Mouse (Mus musculus): Measurements from ENCODE around the gene Ruvbl1.

Gene Ruvbl1

GRCm38 (mm10) chr6:88465181-88465920 is at the start of gene Ruvbl1:
TSS of gene Ruvbl1 (plus strand) at chr6:88465409.
- peak; percentile 84 for DNase-seq (ENCODE audit: low spot score)

DNA sequence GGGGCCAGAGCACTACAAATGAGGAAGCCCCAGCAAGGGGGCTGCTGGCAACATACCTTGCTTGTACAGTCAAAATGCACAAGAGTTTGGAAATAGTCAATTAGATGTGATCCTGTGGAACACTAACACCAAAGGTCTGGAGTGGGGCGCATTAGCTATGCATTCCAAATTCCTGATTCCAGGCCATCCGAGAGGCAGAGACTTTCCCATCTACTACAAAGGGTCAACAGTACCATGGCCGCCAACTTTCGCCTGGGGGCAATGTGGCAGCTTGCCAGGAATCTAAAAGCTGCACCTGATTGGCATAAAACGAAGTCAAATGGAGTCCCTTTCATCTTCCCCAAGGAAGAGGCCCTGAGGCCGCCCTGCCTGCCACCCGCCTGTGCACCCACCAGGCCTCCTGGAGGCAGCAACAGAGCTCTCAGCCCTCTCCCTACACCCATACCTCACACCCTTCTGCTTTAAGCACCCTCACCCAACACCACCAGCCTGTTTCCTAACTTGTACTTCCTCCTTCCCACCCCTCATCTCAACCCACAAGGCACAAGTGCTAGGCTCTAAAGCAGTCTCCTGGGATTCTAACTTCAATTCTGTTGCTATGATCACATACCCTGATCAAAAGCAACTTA is 49.0 kb upstream of the Ruvbl1 start:
- no peak for DNase-seq (ENCODE audit: low spot score)

DNA sequence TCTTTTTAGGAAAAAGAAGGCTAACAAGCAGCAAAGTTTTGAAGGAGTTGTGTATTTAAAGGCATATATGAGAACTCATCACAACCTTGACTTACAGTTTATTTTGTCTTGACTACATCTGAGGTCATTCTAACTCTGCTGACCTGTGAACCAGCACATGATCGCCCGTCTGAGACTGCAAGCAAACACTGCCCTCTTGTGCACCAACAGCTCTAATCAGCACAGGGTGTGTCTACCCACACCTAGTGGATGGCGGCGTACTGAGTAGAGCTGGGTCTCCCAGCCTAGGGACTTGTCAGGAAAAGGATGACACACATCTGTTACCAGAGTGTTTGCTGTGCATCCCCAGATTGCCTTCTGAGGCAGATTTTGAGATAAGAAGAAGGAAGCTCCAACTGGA is 34.0 kb upstream of the Ruvbl1 start:
- DNase-seq (ENCODE audit: low spot score) = no peak

GRCm38 (mm10) chr6:88435609-88436008 is 29.6 kb upstream of the Ruvbl1 start:
- DNase-seq (ENCODE audit: low spot score) = no peak

DNA sequence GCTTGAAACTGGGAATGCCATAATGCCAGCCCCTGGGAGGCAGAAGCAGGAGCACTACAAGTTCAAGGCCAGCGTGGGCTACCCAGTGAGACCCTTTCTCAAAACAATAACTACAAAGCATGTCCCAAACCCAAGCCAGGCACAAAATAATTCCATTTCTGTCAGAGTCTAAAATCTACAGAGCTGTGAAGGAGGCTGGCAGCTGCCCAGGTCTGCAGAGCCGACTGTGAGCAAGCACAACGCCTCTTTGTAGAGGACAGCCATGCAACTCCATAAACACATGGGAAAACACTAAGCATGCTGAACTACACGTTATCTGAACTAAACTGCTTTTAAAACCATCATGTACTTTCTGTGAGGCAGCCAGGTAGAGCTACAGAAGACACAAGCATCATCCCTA is 26.2 kb upstream of the Ruvbl1 start:
- no peak for DNase-seq (ENCODE audit: low spot score)

- no peak for DNase-seq (ENCODE audit: low spot score)
Measured at GRCm38 (mm10) chr6:88442551-88442950, 22.7 kb upstream of the Ruvbl1 start.

GRCm38 (mm10) chr6:88443446-88443845 is 21.8 kb upstream of the Ruvbl1 start:
- no peak for DNase-seq (ENCODE audit: low spot score)

- DNase-seq (ENCODE audit: low spot score) = no peak
Measured at GRCm38 (mm10) chr6:88444076-88444750, 21.0 kb upstream of the Ruvbl1 start.

DNA sequence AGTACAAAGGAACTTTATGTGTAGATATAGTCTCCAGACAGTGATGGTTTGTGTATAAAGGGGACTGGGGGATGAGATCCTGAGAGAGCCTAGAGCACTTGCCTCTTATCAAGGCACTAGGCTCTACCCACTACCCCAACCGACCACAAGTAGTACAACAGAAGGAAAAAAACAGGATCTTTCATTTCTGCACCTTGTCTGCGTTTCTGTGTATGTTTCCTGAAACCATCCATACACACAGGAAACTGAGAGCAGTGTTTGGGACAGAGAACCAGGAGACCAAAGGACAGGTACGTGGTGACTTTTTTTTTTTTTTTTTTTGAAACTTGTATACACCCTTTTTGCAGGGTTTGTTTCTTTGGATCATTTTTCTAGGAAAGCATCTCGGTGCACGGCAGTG is 19.5 kb upstream of the Ruvbl1 start:
- no peak for DNase-seq (ENCODE audit: low spot score)

DNA sequence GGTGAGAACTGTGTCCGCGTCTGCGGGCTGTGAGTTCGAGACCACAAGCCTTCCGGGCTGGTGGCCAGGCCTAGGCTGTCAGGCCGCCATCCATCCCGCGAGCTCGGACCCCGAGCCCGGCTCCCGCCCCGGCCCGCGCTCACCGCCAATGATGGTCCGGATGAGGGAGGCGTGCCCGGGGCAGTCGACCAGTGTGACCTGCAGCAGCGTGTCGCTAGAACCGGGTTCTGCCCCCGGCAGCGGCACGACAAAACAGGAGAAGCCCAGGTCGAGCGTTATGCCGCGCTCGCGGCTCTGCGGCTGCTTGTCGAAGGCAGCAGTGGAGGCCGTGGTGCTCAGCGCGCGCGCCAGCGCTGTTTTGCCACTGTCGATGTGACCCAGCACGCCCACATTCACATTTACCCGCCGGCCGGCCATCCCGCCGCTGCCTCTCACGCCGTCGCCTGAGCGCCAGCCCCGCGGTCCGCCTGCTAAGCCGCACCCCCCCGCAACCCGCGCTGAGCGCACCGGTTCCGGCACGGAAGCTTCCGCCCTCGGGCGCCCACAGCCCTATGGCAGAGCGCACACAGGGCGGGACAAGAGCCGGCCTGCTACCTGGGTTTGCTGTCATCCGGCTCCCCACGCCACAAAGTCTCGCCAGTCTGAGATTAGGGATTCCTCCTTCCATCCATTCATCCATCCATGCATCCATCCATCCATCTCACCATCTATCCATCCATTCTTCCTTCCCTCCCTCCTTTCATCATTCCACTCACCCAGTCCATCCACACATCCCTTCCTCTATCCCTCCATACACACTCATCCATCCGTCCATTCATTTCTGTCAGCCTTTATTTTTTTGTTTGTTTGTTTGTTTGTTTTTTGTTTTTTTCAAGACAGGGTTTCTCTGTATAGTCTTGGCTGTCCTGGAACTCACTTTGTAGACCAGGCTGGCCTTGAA is 18.9 kb upstream of the Ruvbl1 start, which contains the start of gene Eefsec:
Eefsec (minus strand) TSS at position 477 of the 940 bp plus-strand sequence.
- DNase-seq (ENCODE audit: low spot score) = peak; percentile 79

GRCm38 (mm10) chr6:88447454-88447853 is 17.8 kb upstream of the Ruvbl1 start:
- no peak for DNase-seq (ENCODE audit: low spot score)

DNA sequence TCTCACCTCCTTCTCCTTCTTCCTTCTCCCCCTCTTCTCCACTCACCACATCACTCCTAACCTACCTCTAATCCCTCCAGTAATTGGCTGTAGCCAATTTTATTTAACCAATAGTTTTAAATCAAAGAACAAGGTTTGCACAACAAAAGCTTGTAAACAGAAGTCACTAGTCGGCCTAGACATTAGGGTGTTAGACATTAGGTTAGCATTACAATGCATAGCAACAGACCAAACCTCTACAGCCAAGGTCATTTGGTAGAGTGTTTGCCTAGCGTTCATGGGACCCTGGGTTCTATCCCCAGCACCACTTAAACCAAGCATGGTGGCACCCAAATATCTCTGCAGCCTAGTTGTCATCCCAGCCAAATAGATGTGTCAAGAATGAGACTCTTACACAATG is 10.7 kb upstream of the Ruvbl1 start:
- DNase-seq (ENCODE audit: low spot score) = no peak

GRCm38 (mm10) chr6:88469878-88470277 is 4.7 kb downstream of the Ruvbl1 start:
- DNase-seq (ENCODE audit: low spot score) = no peak

- no peak for DNase-seq (ENCODE audit: low spot score)
Measured at GRCm38 (mm10) chr6:88480421-88480820, 15.2 kb downstream of the Ruvbl1 start.

DNA sequence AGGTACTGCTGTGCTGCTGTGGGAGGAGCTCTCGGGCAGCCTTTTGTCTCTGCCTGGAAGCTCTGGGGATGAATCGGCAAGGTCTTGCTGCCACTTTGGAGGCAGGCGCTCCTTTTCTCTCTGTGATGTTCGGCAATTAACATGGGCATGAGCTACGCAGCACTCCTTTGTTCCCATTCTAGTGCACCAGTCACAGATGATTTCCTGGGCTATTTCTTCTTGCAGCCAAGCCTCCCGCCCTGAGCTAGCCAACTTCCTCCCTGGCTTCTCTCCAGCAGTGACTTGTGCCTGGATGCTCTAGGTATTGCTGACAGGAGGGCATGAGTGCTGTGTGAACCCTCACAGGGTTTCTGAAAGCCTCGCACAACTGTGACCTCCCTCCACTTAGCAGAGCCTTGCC is 17.9 kb downstream of the Ruvbl1 start:
- DNase-seq (ENCODE audit: low spot score) = no peak

DNA sequence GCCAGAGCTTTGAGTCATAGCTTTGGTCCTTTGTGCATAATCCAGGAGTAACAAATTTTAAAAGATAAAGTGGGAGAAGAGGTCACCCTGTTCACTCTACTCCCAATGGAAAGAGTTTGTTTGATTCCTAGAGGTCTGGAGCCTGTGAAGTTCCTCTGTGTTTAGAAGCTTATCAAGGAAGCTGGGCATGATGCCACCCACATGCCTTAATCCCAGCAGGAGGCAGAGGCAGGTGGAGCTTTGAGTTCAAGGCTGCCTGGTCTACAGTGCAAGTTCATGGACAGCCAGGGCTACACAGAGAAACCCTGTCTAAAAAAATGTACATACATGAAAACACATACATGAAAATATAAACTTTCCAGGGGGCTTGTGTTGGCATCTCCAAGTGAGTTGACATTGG is 18.7 kb downstream of the Ruvbl1 start:
- DNase-seq (ENCODE audit: low spot score) = no peak

DNA sequence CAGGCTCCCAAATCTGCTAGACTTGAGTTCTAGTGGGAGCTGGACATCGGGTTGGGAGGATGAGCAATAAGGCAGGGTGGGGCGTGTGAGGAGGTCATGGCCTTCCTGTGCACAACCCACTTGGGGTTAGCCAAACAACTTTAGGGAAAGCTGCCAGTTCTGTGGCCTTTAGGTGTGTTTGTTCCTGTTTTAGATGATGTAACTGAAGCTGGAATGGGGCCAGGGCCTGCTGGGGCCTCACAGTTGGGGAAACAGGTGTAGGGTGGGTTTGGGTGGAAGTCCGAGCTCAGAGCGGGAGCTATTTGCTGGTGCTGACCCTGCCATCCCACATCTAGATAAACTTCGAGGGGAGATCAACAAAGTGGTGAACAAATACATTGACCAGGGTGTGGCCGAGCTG is 20.2 kb downstream of the Ruvbl1 start:
- DNase-seq (ENCODE audit: low spot score) = no peak

DNA sequence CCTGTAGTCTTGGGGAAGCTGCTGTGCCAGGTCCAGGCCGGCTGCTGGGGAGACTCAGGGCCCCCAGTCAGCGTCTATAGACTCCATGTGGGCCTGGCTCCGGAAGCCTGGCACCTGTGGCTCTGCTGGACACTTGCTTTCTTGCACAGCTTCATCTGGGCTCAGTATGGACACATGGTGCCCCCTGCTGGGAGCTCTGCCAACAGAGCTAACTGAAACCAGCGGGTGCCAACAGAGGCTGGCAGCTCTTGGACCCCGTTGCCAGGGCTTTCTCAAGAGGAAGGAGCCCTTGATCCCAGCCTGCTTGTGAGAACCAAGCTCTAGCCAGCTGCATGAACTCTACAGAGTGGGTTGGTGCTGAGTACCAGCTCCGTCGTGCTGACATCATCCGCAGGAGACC is 21.7 kb downstream of the Ruvbl1 start:
- DNase-seq (ENCODE audit: low spot score) = no peak

- no peak for DNase-seq (ENCODE audit: low spot score)
Measured at GRCm38 (mm10) chr6:88489026-88489425, 23.8 kb downstream of the Ruvbl1 start.

DNA sequence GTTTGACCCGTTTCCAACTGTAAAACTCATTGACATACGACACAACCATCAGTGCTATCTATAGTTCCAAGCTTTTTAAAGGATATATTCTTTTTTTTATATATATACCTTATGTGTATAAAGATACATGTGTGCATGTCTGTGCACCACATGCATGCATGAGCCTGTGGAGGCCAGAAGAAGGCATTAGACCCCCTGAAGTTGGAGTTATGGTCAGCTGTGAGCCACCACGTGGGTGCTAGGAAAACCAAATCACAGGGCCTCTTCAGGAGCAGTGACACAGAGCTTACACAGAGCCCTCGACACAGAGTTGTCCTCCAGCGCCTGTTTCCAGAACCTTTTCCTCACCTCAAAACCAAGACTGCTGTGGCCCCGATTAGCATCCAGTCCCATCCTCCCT is 24.6 kb downstream of the Ruvbl1 start:
- DNase-seq (ENCODE audit: low spot score) = no peak

GRCm38 (mm10) chr6:88490629-88491354 is 25.6 kb downstream of the Ruvbl1 start:
- no peak for DNase-seq (ENCODE audit: low spot score)
